Mouse (Mus musculus) adrenal gland, adult 8-10 months (tissue): ENCODE results near the gene Phldb1. TPM values are rescaled to one million over a fixed set of nuclear protein-coding genes. Genes with fewer than 3 reads are reported as not detected.

ENCODE experiments used
- DNase-seq: peaks from one replicate; pipeline ENCODE4 v3.0.0; 2022
- total RNA-seq, 4 experiments: library from RNA; stranded (reverse); gene quantifications; 2 replicates each; pipeline ENCODE4 v1.2.4; 2022

Gene Phldb1
- total RNA-seq, 4 experiments from 2014 or later = 31.7 to 64.7 (median 48.5) TPM

GRCm38 (mm10) chr9:44708429-44708765 lies 26.6 kb downstream of the Phldb1 start:
- peak; percentile 71 for DNase-seq

GRCm38 (mm10) chr9:44707749-44708428 lies 27.1 kb downstream of the Phldb1 start:
- no peak for DNase-seq

- DNase-seq = no peak
These were observed 35.3 kb downstream of the Phldb1 start for GRCm38 (mm10) chr9:44699730-44700129.

GRCm38 (mm10) chr9:44699196-44699595 lies 35.8 kb downstream of the Phldb1 start:
- DNase-seq = no peak

- no peak for DNase-seq
These were observed 37.1 kb downstream of the Phldb1 start for GRCm38 (mm10) chr9:44697866-44698265.

- no peak for DNase-seq
These were observed 41.9 kb downstream of the Phldb1 start for GRCm38 (mm10) chr9:44693071-44693470.

GRCm38 (mm10) chr9:44691671-44692520 lies 43.1 kb downstream of the Phldb1 start:
- DNase-seq = peak; percentile 77

GRCm38 (mm10) chr9:44690641-44691040 lies 44.4 kb downstream of the Phldb1 start:
- DNase-seq = no peak

GRCm38 (mm10) chr9:44688013-44688412 lies 47.0 kb downstream of the Phldb1 start:
- DNase-seq = no peak

- no peak for DNase-seq
These were observed 48.4 kb downstream of the Phldb1 start for GRCm38 (mm10) chr9:44686638-44687037.

GRCm38 (mm10) chr9:44685346-44686330 lies 49.4 kb downstream of the Phldb1 start:
- no peak for DNase-seq

- DNase-seq = no peak
These were observed 52.0 kb downstream of the Phldb1 start for GRCm38 (mm10) chr9:44683046-44683445.

- DNase-seq = no peak
These were observed 55.4 kb downstream of the Phldb1 start for GRCm38 (mm10) chr9:44679565-44679964.

GRCm38 (mm10) chr9:44678288-44678871 lies 56.6 kb downstream of the Phldb1 start:
- no peak for DNase-seq

- DNase-seq = no peak
These were observed 62.0 kb downstream of the Phldb1 start, which contains the start of gene Treh for GRCm38 (mm10) chr9:44673005-44673404. Gene Treh, plus strand, starts transcription at chr9:44673233.

GRCm38 (mm10) chr9:44672291-44672865 lies 62.6 kb downstream of the Phldb1 start:
- no peak for DNase-seq

- no peak for DNase-seq
These were observed 63.6 kb downstream of the Phldb1 start for GRCm38 (mm10) chr9:44671416-44671815.

- DNase-seq = no peak
These were observed 71.3 kb downstream of the Phldb1 start for GRCm38 (mm10) chr9:44663706-44664105.

GRCm38 (mm10) chr9:44655098-44656066 lies 79.6 kb downstream of the Phldb1 start:
- no peak for DNase-seq

GRCm38 (mm10) chr9:44653896-44654295 lies 81.1 kb downstream of the Phldb1 start:
- DNase-seq = no peak

GRCm38 (mm10) chr9:44652027-44652426 lies 83.0 kb downstream of the Phldb1 start:
- DNase-seq = peak; percentile 54
